Mouse (Mus musculus): ENCODE measurements around the gene Ugt1a6a.

DNA sequence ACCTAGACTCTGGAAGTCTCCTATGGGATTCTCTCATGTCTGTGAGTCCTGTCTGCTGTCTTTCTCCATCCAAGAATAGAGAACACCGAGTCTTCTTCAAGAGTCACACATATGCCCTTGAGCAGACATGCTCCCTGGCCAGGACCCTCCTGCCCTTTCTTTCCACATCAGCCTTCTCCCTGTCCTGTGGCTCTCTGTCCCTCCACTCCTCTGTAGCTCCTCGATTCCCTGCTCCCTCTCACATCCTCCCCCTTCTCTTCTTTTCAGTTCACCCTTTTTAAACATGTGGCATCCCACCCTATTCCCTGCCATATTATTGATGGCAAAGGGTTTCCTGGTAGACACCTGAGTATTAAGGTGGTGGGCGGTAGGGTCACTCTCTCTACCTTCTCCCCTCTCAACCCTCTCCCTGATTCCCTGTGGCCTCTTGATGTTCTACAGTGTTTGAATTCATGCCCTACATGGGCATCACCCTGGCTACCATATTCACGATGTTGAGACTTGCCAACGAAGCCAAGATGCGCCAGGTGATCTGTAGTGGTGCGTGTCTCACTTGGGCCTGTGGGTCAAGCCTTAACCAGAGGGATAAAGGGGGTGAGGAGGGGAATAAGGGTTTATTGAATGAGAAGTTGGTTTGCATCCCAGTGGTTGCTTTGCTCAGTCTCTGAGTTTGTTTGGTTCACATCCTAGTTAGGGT is 97.3 kb downstream of the Ugt1a6a start:
- no peak for TF ChIP-seq CTCF (IDR thresholded peaks at IDR 0.05; ENCODE audit: control insufficient read depth, insufficient read depth, insufficient read length)
- no peak for TF ChIP-seq MYOG (IDR thresholded peaks at IDR 0.05; ENCODE audit: control insufficient read depth, extremely low read depth, insufficient read length)
- TF ChIP-seq USF1 (IDR thresholded peaks at IDR 0.05; ENCODE audit: low read depth), result no peak
